Mouse (Mus musculus): ENCODE data around the gene Fkbp9.

The Fkbp9 gene

DNA sequence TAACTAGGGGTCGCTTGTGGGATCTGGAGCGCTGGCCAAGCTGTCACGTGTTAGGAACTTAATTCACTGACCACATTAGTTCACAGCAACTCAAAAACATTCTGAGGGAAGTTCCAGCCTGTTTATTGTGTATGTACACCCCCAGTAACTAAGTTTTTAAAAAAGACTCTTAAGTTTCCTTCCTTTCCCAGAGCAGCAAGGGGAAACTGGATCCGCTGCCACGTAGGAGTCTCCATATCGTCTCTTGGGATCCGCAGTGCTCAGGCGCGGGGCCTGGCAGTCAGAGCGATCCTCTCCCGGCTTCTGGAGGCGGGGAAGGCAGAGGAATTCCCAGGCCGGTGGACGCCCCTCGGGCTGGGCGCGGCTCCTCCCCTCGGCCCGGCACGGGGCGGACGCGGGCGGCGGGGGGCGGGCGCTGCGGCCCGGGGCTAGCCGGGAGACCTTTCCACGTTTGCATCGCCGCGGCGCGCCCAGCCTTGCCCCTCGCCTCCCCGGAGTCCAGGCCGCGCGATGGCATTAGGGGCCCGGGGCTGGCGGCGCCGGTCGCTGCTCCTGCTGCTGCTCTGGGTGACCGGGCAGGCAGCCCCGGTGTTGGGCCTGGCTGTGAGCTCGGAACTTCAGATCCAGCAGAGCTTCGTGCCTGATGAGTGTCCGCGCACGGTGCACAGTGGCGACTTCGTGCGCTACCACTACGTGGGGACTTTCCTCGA is at the start of gene Fkbp9:
Gene Fkbp9, plus strand, starts transcription at position 363 of the 710 bp plus-strand sequence.
- DNase-seq = peak; percentile 84 to 93

DNA sequence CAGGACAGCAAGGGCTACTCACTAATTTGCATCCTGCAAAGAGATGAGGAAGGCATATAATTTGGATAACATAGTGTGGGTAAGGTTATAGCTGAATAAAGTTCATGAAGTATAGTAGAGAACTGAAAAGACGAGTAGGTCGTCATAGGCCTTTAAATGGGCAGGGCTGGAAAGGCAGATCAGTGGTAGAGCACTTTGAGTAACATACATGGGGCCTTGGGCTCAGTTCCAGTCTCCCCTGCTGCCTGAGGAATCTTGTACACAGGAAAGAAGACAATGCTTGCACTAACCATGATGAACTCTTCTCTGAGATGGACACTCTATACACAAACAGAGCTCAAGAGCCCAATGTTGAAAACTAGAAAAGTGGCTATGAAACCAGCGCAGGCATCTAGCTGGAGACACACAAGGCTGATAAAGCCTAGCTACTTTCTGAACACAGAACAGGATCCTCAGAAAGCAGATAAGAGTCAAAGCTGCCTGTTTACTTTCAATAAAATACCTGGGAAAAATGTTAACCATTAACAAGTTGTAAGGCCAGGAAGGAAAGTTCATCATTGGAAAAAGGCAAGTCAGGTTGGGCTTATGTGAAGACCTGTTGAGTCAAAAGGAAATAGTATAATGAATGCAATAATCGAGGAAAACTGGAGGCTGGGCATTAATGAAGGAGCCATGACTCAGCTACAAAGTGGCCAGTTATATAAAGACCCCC is 48.1 kb upstream of the Fkbp9 start:
- DNase-seq = no peak

DNA sequence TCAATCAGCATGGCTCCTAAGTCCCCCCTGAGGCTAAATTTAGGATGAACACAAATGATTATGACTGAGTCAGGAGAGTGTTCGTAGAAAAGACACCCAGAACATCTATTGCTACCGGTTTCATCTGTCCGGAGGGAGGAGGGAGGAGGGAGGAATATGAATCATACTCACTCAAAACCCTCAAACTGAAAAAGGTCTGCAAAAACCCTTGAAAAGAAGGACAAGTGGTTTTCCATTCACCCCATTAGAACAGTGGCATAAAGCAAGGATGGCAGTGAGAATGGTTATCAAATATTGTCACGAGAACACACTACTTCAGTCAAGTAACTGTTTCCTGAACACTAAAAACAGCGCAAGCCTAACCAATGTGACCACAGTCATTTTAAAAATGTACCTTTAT is 46.8 kb upstream of the Fkbp9 start:
- no peak for DNase-seq

DNA sequence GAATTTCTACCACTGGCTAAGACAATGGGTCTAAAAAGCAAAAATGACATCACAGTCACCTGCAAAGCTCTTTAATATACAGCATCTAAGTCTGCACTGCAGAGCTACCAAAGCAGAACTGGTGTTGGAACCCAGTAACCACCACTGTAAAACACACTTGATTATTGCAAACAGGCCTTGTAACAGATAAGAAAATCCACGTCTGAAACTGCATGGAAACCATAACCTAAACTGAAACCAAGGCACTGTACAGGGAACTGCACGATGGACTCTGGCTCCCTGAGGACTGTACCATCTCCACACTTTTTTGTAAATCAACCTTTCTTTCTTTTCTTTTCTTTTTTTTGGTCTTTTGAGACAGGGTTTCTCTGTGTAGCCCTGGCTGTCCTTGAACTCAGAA is 44.2 kb upstream of the Fkbp9 start:
- DNase-seq = no peak

DNA sequence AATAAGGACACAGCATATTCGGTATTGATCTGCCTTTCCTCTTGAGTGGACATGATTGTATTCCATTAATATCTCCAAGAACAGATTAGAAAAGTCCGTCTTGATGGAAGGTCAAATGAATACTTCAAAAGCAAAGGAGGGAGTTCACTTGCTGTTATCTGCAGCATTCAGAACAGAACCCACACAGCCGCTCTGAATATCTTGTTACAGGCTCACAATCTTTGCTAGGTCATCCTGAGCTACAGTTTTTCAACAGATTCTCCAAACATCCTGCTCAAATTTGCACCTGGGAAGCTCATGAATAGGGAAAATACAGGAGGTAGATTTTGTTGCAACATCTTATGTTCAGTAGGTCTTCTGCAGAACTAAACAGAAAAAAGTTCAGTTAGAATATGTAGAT is 42.5 kb upstream of the Fkbp9 start:
- no peak for DNase-seq

DNA sequence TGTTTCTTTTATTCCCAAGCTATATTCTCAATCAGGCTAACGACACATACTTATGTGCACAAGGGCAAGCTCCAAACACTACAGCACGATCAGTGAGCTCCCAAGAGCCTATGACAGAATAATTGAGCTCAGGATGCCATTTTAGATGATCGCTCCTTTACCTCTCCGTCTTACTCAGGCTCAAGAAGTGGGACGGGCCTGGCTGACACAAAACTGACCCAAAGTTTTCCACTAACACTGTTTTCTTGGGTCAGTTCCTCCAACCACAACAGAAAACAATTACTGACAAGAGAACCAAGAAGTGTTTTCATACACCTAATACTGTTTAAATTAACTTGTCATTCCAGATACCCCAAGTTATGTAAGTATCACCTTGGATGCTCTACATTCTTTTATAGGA is 37.0 kb upstream of the Fkbp9 start:
- DNase-seq = no peak

DNA sequence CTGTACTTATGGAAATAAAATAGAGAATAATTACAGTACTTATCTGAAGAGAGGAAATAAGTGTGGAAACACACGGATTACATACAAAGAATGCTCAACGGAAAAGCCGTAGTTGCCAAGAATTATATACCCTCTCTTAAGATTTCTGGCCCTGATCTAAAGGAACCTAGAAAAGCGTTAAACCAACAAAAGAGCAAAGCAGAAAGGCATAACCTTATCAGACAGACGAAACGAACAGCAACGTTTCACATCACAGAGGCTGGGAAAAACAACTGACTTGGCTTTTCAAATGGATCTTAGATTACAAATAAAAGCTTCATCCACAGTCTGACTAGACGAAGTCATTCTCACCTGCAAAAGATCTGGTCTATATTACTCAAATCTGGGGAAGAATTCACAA is 35.6 kb upstream of the Fkbp9 start:
- no peak for DNase-seq

DNA sequence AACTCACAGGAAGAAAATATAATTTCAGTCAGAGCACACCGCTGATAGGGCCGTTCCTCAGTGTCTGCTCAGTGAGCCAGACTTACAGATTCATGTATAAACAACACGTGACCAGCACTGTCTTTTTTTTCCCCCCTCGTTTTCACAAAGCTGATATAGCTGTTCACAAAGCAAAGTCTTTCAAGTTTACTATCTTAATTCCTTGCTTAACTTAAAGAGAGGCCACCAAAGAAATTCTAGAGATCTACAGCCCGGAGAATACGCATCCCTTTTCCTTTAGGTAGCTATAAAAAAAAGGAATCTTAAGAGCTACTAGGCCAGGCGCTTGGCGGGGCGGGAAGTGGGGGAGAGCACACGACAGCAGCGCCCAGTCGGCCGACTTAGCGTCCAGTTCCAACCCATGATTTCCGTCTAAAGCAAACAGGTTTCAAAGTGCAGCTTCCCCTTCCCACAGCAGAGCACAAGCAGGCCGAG is 35.2 kb upstream of the Fkbp9 start:
- DNase-seq = peak; percentile 55 to 70

DNA sequence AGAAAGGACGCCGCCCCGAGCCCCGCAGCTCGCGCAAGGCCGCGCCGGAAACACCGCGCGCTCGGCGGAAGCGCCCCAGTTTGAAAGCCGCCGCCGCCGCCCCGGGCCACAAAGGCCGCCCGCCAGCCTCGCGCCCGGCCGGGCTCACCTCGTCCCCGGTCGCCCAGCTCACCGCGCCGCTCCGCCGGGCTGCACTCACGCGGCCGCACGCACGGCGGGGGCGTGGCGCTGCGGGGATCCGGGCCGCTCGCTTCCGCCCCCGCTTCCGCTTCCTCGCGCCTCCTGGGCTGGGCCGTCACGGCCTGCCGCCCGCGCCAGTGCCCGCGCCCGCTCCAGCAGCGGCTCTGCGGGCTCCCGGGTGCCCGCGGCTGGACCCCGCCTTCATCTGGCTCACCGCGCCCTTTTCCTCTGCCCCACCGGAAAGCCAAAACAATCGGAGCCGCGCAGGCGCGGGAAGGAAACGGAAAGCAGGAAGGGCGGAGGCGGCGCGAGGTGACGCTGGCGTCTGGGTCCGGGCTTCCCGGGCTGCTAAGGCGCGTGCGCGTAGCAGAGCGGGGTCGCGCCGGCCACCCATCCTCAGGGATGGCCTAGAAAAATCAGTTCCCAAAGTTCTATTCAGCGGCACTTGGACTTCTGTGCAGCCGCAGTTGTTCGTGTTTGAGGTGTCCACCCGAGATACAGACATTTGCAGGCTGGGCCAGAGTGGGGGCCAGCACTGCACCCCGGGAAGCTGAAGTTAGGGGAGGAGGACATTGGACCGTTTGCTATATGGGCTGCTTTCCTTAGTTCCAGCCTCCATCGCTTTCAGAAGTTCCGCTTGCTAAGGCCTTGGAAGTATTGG is 34.3 kb upstream of the Fkbp9 start, which contains the start of gene Kbtbd2:
Gene Kbtbd2, minus strand, starts transcription at position 503 of the 841 bp plus-strand sequence.
- peak; percentile 95 to 98 for DNase-seq

DNA sequence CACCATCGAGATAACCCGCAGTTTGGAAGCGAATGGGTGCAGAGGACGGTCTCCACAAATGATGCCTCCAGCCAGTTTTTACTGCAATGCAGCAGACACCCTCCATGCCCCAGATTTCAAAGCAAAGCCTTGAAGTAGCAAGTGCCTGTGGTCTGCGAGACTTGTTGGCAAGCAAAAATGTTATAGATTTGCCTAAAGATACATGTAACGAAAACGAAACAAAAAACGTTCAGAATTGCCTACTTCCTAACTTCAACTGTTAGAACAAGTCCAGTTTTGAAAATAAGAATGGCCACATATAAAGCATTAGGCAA is 33.8 kb upstream of the Fkbp9 start:
- peak in 1 of 2 experiments; percentile 13 for DNase-seq

DNA sequence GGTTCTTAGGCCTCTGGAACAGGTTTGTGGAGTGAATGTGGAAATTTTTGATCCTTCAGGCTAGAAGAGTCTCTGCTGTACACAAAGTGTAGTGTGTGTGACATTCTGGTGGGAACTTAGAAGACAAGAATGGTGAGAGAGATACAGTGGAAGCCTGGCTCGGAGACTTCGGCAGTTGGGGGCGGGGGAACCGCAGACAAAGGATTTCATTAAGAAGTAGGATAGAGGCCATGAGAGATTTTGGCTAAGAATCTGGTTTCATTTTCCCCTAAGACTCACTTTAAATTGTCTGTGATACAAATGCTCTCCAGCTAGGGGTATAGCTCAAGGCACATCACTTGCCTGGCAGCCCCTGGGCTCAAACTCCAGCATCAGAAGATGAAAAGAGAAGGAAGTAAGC is 26.8 kb upstream of the Fkbp9 start:
- DNase-seq = no peak

DNA sequence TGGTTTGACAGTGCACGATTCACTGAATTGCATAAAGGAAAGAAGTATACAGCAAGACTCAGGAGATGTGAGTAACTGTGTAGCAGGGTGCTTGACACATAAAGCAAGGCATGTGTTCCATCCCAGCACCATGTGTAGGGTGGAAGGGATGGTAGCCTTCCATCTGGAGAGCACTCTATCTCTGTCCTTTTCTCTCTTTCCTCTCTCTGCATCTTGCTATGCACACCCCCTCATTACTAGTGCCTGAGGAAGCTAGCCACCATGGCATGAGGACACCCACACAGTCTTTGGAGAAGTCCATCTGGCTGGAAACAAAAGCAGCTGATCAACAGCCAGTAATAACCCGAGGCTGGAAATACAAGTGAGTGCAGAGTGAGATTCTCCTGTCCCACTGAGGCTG is 25.7 kb upstream of the Fkbp9 start:
- no peak for DNase-seq

DNA sequence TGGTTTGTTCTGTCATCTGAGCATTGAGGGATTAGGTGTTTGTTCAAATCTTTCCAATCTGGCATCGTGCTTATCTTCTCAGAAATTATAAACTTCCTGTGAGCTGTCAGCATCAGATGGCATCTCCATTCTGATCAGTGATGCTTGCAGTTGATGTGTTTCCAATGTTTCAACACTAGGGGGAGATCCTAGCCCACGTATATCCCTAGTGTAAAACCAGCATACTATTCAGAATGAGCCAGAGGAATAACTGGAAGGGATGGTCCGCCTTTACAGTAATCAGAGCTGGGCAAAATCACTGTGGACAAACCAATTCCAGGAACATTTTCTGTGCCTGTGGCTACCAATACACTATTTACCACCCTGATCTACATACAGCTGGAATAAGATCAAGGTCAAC is 23.2 kb upstream of the Fkbp9 start:
- peak in 1 of 2 experiments; percentile 42 for DNase-seq

DNA sequence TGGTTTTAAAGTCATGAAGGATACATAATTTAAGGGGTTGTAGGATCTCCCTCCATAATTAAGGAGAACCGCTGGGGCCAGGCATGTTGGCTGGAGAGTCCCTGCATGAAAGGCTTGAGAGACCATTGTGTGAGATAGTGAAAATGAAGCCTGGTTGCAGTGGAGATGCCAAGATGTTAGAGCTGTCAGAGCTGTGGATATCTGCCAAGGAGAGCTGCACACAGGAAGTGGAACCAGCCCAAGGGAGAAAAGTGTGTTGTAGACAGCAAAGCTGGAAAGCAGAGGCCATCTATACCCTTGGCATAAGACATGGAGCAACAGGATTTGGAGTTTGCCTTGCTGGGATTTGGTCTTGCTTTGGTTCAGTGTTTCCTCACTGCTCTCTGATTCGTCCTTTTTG is 18.5 kb upstream of the Fkbp9 start:
- DNase-seq = no peak

DNA sequence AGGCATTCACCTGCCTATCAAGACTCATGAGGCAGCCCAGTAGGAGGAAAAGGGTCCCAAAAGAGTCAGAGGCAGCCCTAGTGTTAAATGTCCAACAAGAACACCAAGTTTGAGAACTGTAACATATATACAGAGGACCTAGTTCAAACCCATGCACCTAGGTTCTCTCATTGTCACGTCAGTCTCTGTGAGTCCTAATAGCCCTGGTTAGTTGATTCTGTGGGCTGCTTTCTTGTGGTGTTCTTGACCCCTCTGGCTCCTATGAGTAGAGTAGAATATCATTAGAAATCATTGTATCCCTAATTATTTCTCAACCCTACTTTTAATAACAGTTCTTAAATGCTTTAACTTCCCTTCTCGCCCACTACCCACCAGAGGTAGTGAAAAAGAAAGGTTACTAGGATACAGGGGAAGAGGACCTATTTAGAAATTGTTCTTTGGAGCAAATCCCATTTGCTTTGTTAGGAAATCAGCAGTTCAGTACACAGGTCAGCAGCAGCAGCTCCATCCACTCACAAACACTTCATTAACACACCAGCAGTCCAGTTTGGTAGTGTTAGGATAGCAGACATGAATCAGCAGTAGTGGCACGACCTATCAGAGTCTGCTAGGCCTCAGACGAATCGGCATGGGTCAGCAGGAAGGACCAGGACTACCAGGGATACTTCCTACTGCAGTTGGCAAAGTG is 13.3 kb upstream of the Fkbp9 start:
- DNase-seq = no peak

DNA sequence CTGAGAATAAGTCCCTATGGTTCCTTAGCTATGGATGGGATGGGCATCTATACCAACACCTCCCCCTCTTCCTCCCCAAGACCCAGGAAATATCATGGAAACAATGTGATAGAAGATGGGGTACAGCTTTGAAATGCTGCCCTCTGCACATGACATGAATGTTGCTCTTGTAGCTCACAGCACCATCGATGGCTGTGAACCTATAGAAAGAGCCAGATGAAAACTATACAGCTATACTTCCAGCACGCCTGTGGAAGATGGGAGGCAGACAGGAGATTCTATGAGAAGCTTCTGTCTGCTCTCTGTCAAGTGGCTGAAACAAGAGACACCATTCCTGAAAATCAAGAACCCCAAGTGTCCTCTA is 12.8 kb upstream of the Fkbp9 start:
- DNase-seq = no peak

DNA sequence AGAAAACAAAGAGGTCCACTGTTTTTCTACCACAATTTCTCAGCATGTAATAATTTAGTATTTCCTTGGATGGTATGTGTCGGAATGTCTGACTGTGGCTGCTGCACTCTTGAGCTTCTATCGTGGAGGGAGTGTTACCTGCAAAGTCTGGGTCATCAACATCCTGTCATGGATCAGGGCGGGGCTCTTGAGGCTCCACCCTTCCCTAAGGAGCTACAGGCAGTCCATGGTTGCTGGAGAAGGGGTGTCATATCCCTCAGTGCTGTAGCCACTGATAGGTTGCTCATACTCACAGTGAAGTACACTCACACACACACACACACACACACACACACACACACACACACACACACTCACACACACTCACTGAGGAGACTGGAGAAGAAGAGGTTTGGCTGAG is 6.2 kb upstream of the Fkbp9 start:
- no peak for DNase-seq

DNA sequence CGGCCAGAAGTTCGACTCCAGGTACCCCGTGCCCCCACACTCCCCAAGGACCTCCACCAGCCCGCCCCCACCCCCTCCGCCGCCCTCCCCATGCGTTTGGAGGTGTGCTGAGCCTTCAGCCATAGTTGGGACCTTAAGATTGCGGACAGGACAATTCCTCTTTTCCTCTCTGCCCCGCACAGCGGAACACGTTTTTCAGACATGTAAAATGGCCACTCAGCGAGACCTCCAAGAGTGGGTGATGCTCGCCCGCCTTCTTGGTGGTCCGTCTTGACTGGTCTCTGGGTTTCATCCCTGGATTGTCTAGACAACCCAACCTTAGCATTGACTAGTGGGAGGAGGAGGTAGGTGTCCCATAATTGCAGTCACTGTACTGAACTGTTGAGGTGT is 543 bp downstream of the Fkbp9 start:
- peak; percentile 5 to 43 for DNase-seq

DNA sequence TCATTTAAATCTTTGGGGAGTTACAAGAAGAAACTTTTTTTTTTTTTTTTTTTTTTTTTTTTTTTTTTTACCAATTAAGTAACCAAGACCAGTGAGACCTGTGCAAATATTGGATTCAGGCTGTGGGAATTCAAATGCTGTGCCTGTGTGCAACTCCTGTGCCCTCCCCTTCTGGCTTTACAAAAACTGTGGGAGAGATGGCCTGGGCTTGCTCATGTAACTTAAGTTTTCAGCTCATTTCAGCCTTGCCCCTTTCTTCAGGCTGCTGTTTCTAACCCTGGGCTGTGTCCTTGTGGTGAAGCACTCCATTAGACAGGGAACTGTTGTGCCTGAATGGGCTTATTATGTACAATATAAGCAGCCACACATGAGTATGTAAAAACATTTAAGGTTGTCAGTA is 971 bp downstream of the Fkbp9 start:
- DNase-seq = no peak

DNA sequence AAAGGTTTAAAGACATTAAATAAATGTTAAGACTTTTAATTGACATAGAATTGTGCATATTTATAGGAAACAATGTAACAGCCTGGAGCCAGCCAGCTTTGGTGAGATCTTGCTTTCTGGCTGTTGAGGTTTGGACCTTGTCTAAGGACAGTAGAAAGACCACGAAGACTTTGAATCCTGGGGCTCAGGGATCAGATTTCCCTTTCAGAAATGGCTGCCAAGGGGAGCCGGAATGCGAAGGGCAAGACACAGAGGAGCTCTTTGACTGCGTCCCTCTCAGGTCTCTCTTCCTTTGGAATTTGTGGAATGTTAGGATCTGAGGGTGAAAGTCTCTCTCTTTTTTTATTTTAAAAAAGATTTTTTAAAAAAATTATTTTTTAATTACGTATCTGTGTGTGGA is 2.9 kb downstream of the Fkbp9 start:
- peak in 1 of 2 experiments; percentile 8 for DNase-seq

DNA sequence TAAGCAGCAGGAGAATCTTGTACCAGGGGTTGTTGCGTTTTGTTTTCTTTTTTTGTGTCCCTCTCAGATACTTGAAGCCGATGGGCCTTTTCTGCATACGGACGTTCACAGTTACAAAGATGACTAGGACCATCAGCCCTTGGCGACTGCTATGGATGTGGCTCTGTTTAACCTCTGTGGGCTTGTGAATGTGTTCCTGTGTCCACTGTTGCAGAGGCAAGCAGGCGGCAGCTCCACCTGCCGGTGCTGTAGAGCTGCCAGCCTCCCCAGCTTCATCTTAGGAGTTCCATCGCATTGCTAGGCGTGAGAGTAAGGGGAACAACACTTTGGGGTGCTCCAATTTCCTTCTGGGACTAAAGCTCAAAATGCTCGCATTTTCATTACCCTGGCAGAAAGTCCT is 3.7 kb downstream of the Fkbp9 start:
- no peak for DNase-seq

DNA sequence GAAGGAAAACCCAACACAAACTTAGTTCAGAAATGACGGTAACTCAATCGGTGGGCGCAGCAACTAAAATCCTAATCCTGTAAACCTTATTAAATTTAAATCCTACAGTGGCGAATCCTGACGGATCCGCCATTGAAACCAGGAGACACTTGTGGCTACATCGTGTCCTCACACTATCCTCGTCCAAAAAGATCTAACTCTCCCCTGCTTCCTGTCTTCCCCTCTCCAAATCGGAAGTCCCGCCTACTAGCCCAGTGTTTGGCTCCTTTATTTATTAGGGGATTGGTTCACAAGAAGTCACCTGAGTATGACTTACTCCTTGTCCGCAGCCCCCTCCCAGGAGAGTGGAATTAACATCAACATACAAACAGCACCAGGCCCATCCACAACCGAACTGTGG is 5.3 kb downstream of the Fkbp9 start:
- DNase-seq = no peak

DNA sequence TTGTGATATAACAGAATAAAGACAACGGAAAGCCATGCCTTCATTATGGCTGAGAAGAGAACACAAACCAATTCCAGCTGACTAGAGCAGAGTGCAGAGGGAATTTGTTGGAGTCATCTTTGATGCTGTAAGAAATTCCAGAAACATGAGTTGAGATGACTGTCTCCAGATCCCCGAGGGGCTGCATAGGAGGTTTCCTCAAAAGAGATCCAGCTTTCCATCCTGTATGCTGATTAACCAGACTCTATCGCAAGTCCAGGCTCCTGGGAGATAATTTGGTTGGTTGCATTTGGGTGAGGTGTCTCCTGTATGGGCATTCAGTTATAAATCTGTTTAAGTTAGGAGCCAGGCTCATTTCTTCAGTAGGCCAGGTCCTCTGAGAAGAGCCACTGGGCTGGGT is 5.8 kb downstream of the Fkbp9 start:
- no peak for DNase-seq
